Mouse (Mus musculus) forebrain, postnatal 0 days (tissue): ENCODE data around the gene Svop. TPM values are rescaled to one million over a fixed set of nuclear protein-coding genes. Genes with fewer than 3 reads are reported as not detected.

Experiments used
- ATAC-seq: fragments of 200-750 bp; cut with Nextera tagmentation; 2 replicates; pipeline ENCODE4 v1.8.0; 2017; ENCODE audit warnings: mild to moderate bottlenecking, moderate library complexity
- DNase-seq: peaks from one replicate; pipeline ENCODE4 v3.0.0-alpha.2; 2015
- H3K27ac ChIP-seq: fragments of 300-500 bp; sonication (generic); 2 replicates; pipeline ENCODE4 v1.5.1; 2014; ENCODE audit warnings: low read depth, mild to moderate bottlenecking, antibody characterized with exemption, low read length, moderate library complexity, mixed read lengths
- H3K27me3 ChIP-seq: fragments of 300-500 bp; sonication (generic); 2 replicates; pipeline ENCODE4 v1.6.1; 2014; ENCODE audit warnings: mild to moderate bottlenecking, low read length, mixed read lengths; ENCODE audit not compliant: insufficient read depth
- H3K36me3 ChIP-seq: fragments of 300-500 bp; sonication (generic); 2 replicates; pipeline ENCODE4 v1.6.1; 2014; ENCODE audit warnings: mild to moderate bottlenecking, moderate library complexity; ENCODE audit not compliant: insufficient read depth
- H3K4me1 ChIP-seq: fragments of 300-500 bp; sonication (generic); 2 replicates; pipeline ENCODE4 v1.6.1; 2014; ENCODE audit warnings: antibody characterized with exemption; ENCODE audit not compliant: insufficient read depth
- H3K4me2 ChIP-seq: fragments of 300-500 bp; sonication (generic); 2 replicates; pipeline ENCODE4 v1.6.1; 2014; ENCODE audit warnings: low read depth, mild to moderate bottlenecking, moderate library complexity
- H3K4me3 ChIP-seq: fragments of 300-500 bp; sonication (generic); 2 replicates; pipeline ENCODE4 v1.5.1; 2014; ENCODE audit warnings: low read depth, low read length, mixed read lengths
- H3K9ac ChIP-seq: fragments of 300-500 bp; sonication (generic); 2 replicates; pipeline ENCODE4 v1.6.1; 2014; ENCODE audit warnings: mild to moderate bottlenecking
- H3K9me3 ChIP-seq: fragments of 300-500 bp; sonication (generic); 2 replicates; pipeline ENCODE4 v1.6.1; 2016; ENCODE audit warnings: low read length
- CTCF ChIP-seq: sonication (generic); IDR thresholded peaks from 2 replicates; pipeline ENCODE4 v1.5.1; 2016; ENCODE audit warnings: antibody characterized with exemption, control low read depth, low read depth
- WGBS: fragments of 180-500 bp; shearing (Covaris S2); extraction: QIAGEN DNeasy Blood & Tissue Kit; methylation state at CpG from one replicate; pipeline ENCODE4 v1.1.7; 2014; 5-methylcytosine and 5-hydroxymethylcytosine counted together
- polyA plus RNA-seq: library from polyadenylated mRNA; unstranded; fragments of >200 nt; fragmentation: Nextera tagmentation; extraction: Ambion mirVana; gene quantifications from 2 replicates; pipeline ENCODE4 v1.2.1, GENCODE M21; 2015
- total RNA-seq: library from RNA; depleted of rRNA; stranded (reverse); fragments of >200 nt; gene quantifications from 2 replicates; pipeline ENCODE4 v1.2.3, GENCODE M21; 2014

Svop gene
- total and polyA plus RNA-seq, 2 experiments from 2014 or later = 97.5 to 177 TPM

GRCm38 (mm10) chr5:114085501-114085900 lies 5.9 kb downstream of the Svop start:
- WGBS = 84% methylated on average over 14 of the region's 14 CpGs
- Histone ChIP-seq H3K27me3 (no peaks in the 10 kb centered on the region), H3K4me2 (no peak overlapping the region), H3K27ac (no peak overlapping the region), H3K4me1 (0 out of 2 replicates have a peak, but pooled peaks cover 4% of the 10 kb centered on the region), H3K9me3 (no peaks in the 10 kb centered on the region), H3K4me3 (no peak overlapping the region), H3K36me3 (no peaks in the 10 kb centered on the region), H3K9ac (no peak overlapping the region)
- no peak for TF ChIP-seq CTCF
- ATAC-seq = no peak
- no peak for DNase-seq

- peak; percentile 54 for ATAC-seq
- TF ChIP-seq CTCF = no peak
- Histone ChIP-seq H3K4me3 (no peak overlapping the region), H3K4me1 (no peaks in the 10 kb centered on the region), H3K4me2 (no peak overlapping the region), H3K36me3 (no peaks in the 10 kb centered on the region), H3K9ac (no peak overlapping the region), H3K9me3 (no peaks in the 10 kb centered on the region), H3K27ac (no peak overlapping the region), H3K27me3 (no peaks in the 10 kb centered on the region)
- DNase-seq = peak; percentile 33
- WGBS = 52% methylated on average over 8 of the region's 8 CpGs
Observed at GRCm38 (mm10) chr5:114077009-114077408, 14.4 kb downstream of the Svop start.

GRCm38 (mm10) chr5:114072262-114072661 lies 19.1 kb downstream of the Svop start:
- H3K27ac ChIP-seq = no peak overlapping the region
- 53% methylated on average over 2 of the region's 2 CpGs for WGBS
- H3K9ac ChIP-seq = no peak overlapping the region
- no peak for TF ChIP-seq CTCF
- no peaks in the 10 kb centered on the region for H3K9me3 ChIP-seq
- no peaks in the 10 kb centered on the region for H3K27me3 ChIP-seq
- DNase-seq = no peak
- H3K4me2 ChIP-seq = no peak overlapping the region
- ATAC-seq = no peak
- H3K4me1 ChIP-seq = no peaks in the 10 kb centered on the region
- no peaks in the 10 kb centered on the region for H3K36me3 ChIP-seq
- H3K4me3 ChIP-seq = no peak overlapping the region

GRCm38 (mm10) chr5:114070858-114071257 lies 20.5 kb downstream of the Svop start:
- Histone ChIP-seq H3K9ac (no peak overlapping the region), H3K4me3 (no peak overlapping the region), H3K4me1 (no peaks in the 10 kb centered on the region), H3K27ac (no peak overlapping the region), H3K36me3 (no peaks in the 10 kb centered on the region), H3K9me3 (no peaks in the 10 kb centered on the region), H3K4me2 (no peak overlapping the region), H3K27me3 (no peaks in the 10 kb centered on the region)
- 94% methylated on average over 4 of the region's 4 CpGs for WGBS
- DNase-seq (no peak), ATAC-seq (no peak)
- TF ChIP-seq CTCF = no peak

GRCm38 (mm10) chr5:114067982-114068381 lies 23.4 kb downstream of the Svop start:
- Histone ChIP-seq H3K4me2 (no peak overlapping the region), H3K36me3 (peaks cover 15% of the 10 kb centered on the region), H3K27ac (no peak overlapping the region), H3K4me3 (no peak overlapping the region), H3K27me3 (no peaks in the 10 kb centered on the region), H3K9ac (no peak overlapping the region), H3K9me3 (no peaks in the 10 kb centered on the region), H3K4me1 (no peaks in the 10 kb centered on the region)
- ATAC-seq (no peak), DNase-seq (no peak)
- TF ChIP-seq CTCF = no peak
- WGBS = 80% methylated on average over 9 of the region's 9 CpGs

GRCm38 (mm10) chr5:114067543-114067942 lies 23.8 kb downstream of the Svop start:
- no peak for TF ChIP-seq CTCF
- peaks cover 19% of the 10 kb centered on the region for H3K36me3 ChIP-seq
- H3K27ac ChIP-seq = no peak overlapping the region
- H3K4me2 ChIP-seq = no peak overlapping the region
- no peak overlapping the region for H3K4me3 ChIP-seq
- no peaks in the 10 kb centered on the region for H3K9me3 ChIP-seq
- no peak for ATAC-seq
- H3K4me1 ChIP-seq = no peaks in the 10 kb centered on the region
- WGBS = 85% methylated on average over 9 of the region's 9 CpGs
- no peak overlapping the region for H3K9ac ChIP-seq
- H3K27me3 ChIP-seq = no peaks in the 10 kb centered on the region
- DNase-seq = no peak

GRCm38 (mm10) chr5:114066601-114067000 lies 24.8 kb downstream of the Svop start:
- WGBS = 65% methylated on average over 6 of the region's 6 CpGs
- Histone ChIP-seq H3K36me3 (peaks cover 21% of the 10 kb centered on the region), H3K9me3 (no peaks in the 10 kb centered on the region), H3K4me3 (no peak overlapping the region), H3K9ac (no peak overlapping the region), H3K27me3 (no peaks in the 10 kb centered on the region), H3K27ac (no peak overlapping the region), H3K4me1 (no peaks in the 10 kb centered on the region), H3K4me2 (no peak overlapping the region)
- DNase-seq = no peak
- no peak for TF ChIP-seq CTCF
- no peak for ATAC-seq

GRCm38 (mm10) chr5:114065161-114065560 lies 26.2 kb downstream of the Svop start, which contains the start of gene Usp30:
Gene Usp30 (plus strand): TSS chr5:114065461.
- H3K9ac ChIP-seq = no peak within 1 kb of the TSS
- no peak for DNase-seq
- H3K36me3 ChIP-seq = peaks cover 26% of the 10 kb centered on the region
- H3K9me3 ChIP-seq = no peaks in the 10 kb centered on the region
- no peaks in the 10 kb centered on the region for H3K4me1 ChIP-seq
- H3K4me2 ChIP-seq = no peak within 1 kb of the TSS
- WGBS = 94% methylated on average over 6 of the region's 6 CpGs
- no peak within 1 kb of the TSS for H3K27ac ChIP-seq
- no peaks in the 10 kb centered on the region for H3K27me3 ChIP-seq
- no peak within 1 kb of the TSS for H3K4me3 ChIP-seq
- TF ChIP-seq CTCF = no peak
- no peak for ATAC-seq
